Mouse (Mus musculus) MEL (cell line): Measurements from ENCODE around the gene Elavl2. TPM values are rescaled to one million over a fixed set of nuclear protein-coding genes. Genes with fewer than 3 reads are reported as not detected.
A peak's percentile ranks its signal among the peaks of the same experiment; 100 is the strongest.

Experiments
- DNase-seq: peaks from one replicate; pipeline ENCODE4 v3.0.0; 2011; ENCODE audit warnings: low read depth, low spot score
- H3K27ac ChIP-seq: 2 replicates; pipeline ENCODE4 v1.5.1; 2012; ENCODE audit warnings: low read depth, mild to moderate bottlenecking, control low read depth, low read length, moderate library complexity; ENCODE audit not compliant: control insufficient read depth
- H3K27me3 ChIP-seq, 2 experiments: fragments of 150-350 bp in 1 of 2; sonication (generic) in 1 of 2; 2 replicates each; pipeline ENCODE4 v1.6.1; 2012; ENCODE audit warnings: low read length in 2 of 2, mild to moderate bottlenecking in 2 of 2, improper control_type of control experiment in 1 of 2, moderate library complexity in 1 of 2; ENCODE audit not compliant: insufficient read depth in 2 of 2, control insufficient read depth in 1 of 2
- H3K36me3 ChIP-seq, 2 experiments: 2 replicates each; pipeline ENCODE4 v1.6.1; 2012 to 2014; ENCODE audit warnings: low read length in 2 of 2, improper control_type of control experiment in 1 of 2, inconsistent platforms in 1 of 2, mild to moderate bottlenecking in 1 of 2; ENCODE audit not compliant: insufficient read depth in 2 of 2, control insufficient read depth in 1 of 2
- H3K4me1 ChIP-seq, 2 experiments: fragments of 150-350 bp in 1 of 2; sonication (generic) in 1 of 2; 2 replicates each; pipeline ENCODE4 v1.6.1; 2012; ENCODE audit warnings: low read length in 2 of 2, improper control_type of control experiment in 1 of 2, mild to moderate bottlenecking in 1 of 2; ENCODE audit not compliant: insufficient read depth in 2 of 2, control insufficient read depth in 1 of 2
- H3K4me3 ChIP-seq, 2 experiments: fragments of 150-350 bp in 1 of 2; sonication (generic) in 1 of 2; 2 replicates each; pipeline ENCODE4 v1.5.1; 2012; ENCODE audit warnings: low read depth in 2 of 2, low read length in 2 of 2, mild to moderate bottlenecking in 2 of 2, moderate library complexity in 2 of 2, control low read depth in 1 of 2, improper control_type of control experiment in 1 of 2; ENCODE audit not compliant: control insufficient read depth in 1 of 2, insufficient read depth in 1 of 2
- H3K79me2 ChIP-seq: 2 replicates; pipeline ENCODE4 v1.6.1; 2012; ENCODE audit warnings: mild to moderate bottlenecking, low read length, moderate library complexity; ENCODE audit not compliant: control insufficient read depth, poor library complexity, insufficient read depth
- H3K9ac ChIP-seq: 2 replicates; pipeline ENCODE4 v1.6.1; 2012; ENCODE audit warnings: low read depth, mild to moderate bottlenecking, control low read depth, low read length, moderate library complexity; ENCODE audit not compliant: control insufficient read depth, poor library complexity, severe bottlenecking
- H3K9me3 ChIP-seq: fragments of 150-350 bp; sonication (generic); replicated peaks from 2 replicates; pipeline ENCODE4 v1.6.1; 2012; ENCODE audit warnings: mild to moderate bottlenecking, low read length, improper control_type of control experiment, moderate library complexity; ENCODE audit not compliant: insufficient read depth
- CHD1 ChIP-seq: IDR thresholded peaks from 2 replicates; pipeline ENCODE4 v1.6.1; 2012; ENCODE audit warnings: low read depth, mild to moderate bottlenecking, inconsistent platforms, low read length, improper control_type of control experiment
- CHD2 ChIP-seq: IDR thresholded peaks from 2 replicates; pipeline ENCODE4 v1.6.1; 2011; ENCODE audit warnings: low read length, improper control_type of control experiment
- E2F4 ChIP-seq: IDR thresholded peaks from 2 replicates; pipeline ENCODE4 v1.6.1; 2011; ENCODE audit warnings: low read depth, low read length, improper control_type of control experiment, borderline replicate concordance
- EP300 ChIP-seq, 2 experiments: IDR thresholded peaks; 2 replicates each; pipeline ENCODE4 v1.6.1; 2011; ENCODE audit warnings: improper control_type of control experiment in 2 of 2, low read length in 2 of 2, low read depth in 1 of 2, mild to moderate bottlenecking in 1 of 2
- ETS1 ChIP-seq: IDR thresholded peaks from 2 replicates; pipeline ENCODE4 v1.6.1; 2012; ENCODE audit warnings: low read depth, mild to moderate bottlenecking, inconsistent platforms, low read length, improper control_type of control experiment, moderate library complexity
- MAFK ChIP-seq: IDR thresholded peaks from 2 replicates; pipeline ENCODE4 v1.6.1; 2011; ENCODE audit warnings: low read depth, mild to moderate bottlenecking, low read length, improper control_type of control experiment, borderline replicate concordance
- MAZ ChIP-seq: IDR thresholded peaks from 2 replicates; pipeline ENCODE4 v1.6.1; 2012; ENCODE audit warnings: low read depth, mild to moderate bottlenecking, inconsistent platforms, low read length, improper control_type of control experiment
- MEF2A ChIP-seq: IDR thresholded peaks from 2 replicates; pipeline ENCODE4 v1.6.1; 2014; ENCODE audit warnings: low read depth, mild to moderate bottlenecking, inconsistent platforms, low read length, improper control_type of control experiment; ENCODE audit not compliant: poor library complexity, insufficient replicate concordance, severe bottlenecking; ENCODE audit errors: extremely low read depth
- MYB ChIP-seq: IDR thresholded peaks from 2 replicates; pipeline ENCODE4 v1.6.1; 2011; ENCODE audit warnings: mild to moderate bottlenecking, low read depth, low read length, improper control_type of control experiment
- NELFE ChIP-seq: IDR thresholded peaks from 2 replicates; pipeline ENCODE4 v1.6.1; 2011; ENCODE audit warnings: low read depth, low read length, improper control_type of control experiment
- POLR2AphosphoS5 ChIP-seq: IDR thresholded peaks from 2 replicates; pipeline ENCODE4 v1.6.1; 2012; ENCODE audit warnings: low read depth, borderline replicate concordance, mild to moderate bottlenecking, inconsistent platforms, low read length, moderate library complexity, mixed read lengths
- RCOR1 ChIP-seq: IDR thresholded peaks from 2 replicates; pipeline ENCODE4 v1.6.1; 2012; ENCODE audit warnings: low read depth, mild to moderate bottlenecking, inconsistent platforms, low read length, improper control_type of control experiment
- TBP ChIP-seq: IDR thresholded peaks from 2 replicates; pipeline ENCODE4 v1.8.0; 2011; ENCODE audit warnings: low read depth, low read length, improper control_type of control experiment
- USF2 ChIP-seq, 2 experiments: IDR thresholded peaks; 2 replicates each; pipeline ENCODE4 v1.6.1; 2011 to 2012; ENCODE audit warnings: improper control_type of control experiment in 2 of 2, low read length in 2 of 2, borderline replicate concordance in 1 of 2, inconsistent platforms in 1 of 2, low read depth in 1 of 2, mild to moderate bottlenecking in 1 of 2; ENCODE audit not compliant: insufficient read depth in 1 of 2
- ZC3H11A ChIP-seq: IDR thresholded peaks from 2 replicates; pipeline ENCODE4 v1.6.1; 2012; ENCODE audit warnings: low read depth, mild to moderate bottlenecking, inconsistent platforms, low read length, improper control_type of control experiment
- polyA plus RNA-seq, 2 experiments: library from polyadenylated mRNA; stranded (reverse) in 1 of 2; unstranded in 1 of 2; fragments of >175 nt in 1 of 2; fragments of >200 nt in 1 of 2; gene quantifications; 2 replicates each; pipeline versions ENCODE4 v1.2.1 to v1.2.4; 2012; ENCODE audit warnings: low replicate concordance in 2 of 2, low read depth in 1 of 2; ENCODE audit not compliant: insufficient read length in 2 of 2, insufficient read depth in 1 of 2, missing spikeins in 1 of 2
- total RNA-seq: library from RNA; depleted of rRNA; stranded (reverse); fragments of 300-350 nt; gene quantifications from 2 replicates; pipeline ENCODE4 v1.2.3, GENCODE M21; 2012

Gene Elavl2
- total and polyA plus RNA-seq, 3 experiments: not detected

GRCm38 (mm10) chr4:91230439-91230863 is 170.1 kb downstream of the Elavl2 start:
- Histone ChIP-seq H3K9me3 (no peaks in the 10 kb centered on the region), H3K79me2 (no peaks in the 10 kb centered on the region), H3K9ac (no peak overlapping the region), H3K4me1 (no peaks in the 10 kb centered on the region), H3K27me3 (no peaks in the 10 kb centered on the region), H3K4me3 (no peak overlapping the region), H3K36me3 (no peaks in the 10 kb centered on the region), H3K27ac (no peak overlapping the region)
- no peak for DNase-seq
- TF ChIP-seq E2F4 (no peak), RCOR1 (no peak)

- Histone ChIP-seq H3K4me1 (no peaks in the 10 kb centered on the region), H3K9me3 (no peaks in the 10 kb centered on the region), H3K9ac (no peak overlapping the region), H3K36me3 (no peaks in the 10 kb centered on the region), H3K4me3 (peak overlapping the region; percentile 33 to 43; a peak in 3 of 4 replicates), H3K27ac (no peak overlapping the region), H3K27me3 (no peaks in the 10 kb centered on the region), H3K79me2 (no peaks in the 10 kb centered on the region)
- DNase-seq: peak; percentile 5
- TF ChIP-seq ETS1 (no peak), USF2 (IDR thresholded peaks at IDR 0.05; ENCODE audit: borderline replicate concordance in 1 of 2, insufficient read depth in 1 of 2, low read depth in 1 of 2, low read length in 2 of 2) (no peak), CHD2 (no peak), POLR2AphosphoS5 (no peak), TBP (no peak)
Observed at GRCm38 (mm10) chr4:91228341-91228740, 172.2 kb downstream of the Elavl2 start.

GRCm38 (mm10) chr4:91223811-91224210 is 176.8 kb downstream of the Elavl2 start:
- no peak for DNase-seq
- Histone ChIP-seq H3K4me3 (no peak overlapping the region), H3K4me1 (no peaks in the 10 kb centered on the region), H3K9ac (no peak overlapping the region), H3K36me3 (no peaks in the 10 kb centered on the region), H3K27me3 (no peaks in the 10 kb centered on the region), H3K27ac (no peak overlapping the region), H3K9me3 (no peaks in the 10 kb centered on the region), H3K79me2 (no peaks in the 10 kb centered on the region)
- TF ChIP-seq CHD2 (no peak), NELFE (no peak), ZC3H11A (no peak), MAZ (no peak), MYB (no peak), MEF2A (no peak), MAFK (no peak), EP300 (IDR thresholded peaks at IDR 0.05; ENCODE audit: low read depth in 1 of 2, low read length in 2 of 2) (no peak), POLR2AphosphoS5 (no peak), CHD1 (no peak)
